Mouse (Mus musculus): Measurements from ENCODE around the gene Prtn3. TPM values are rescaled to one million over a fixed set of nuclear protein-coding genes. Genes with fewer than 3 reads are reported as not detected.

Prtn3 gene
- total RNA-seq, 1 experiment = 1.3 TPM

GRCm38 (mm10) chr10:79862049-79862788 lies 12.1 kb upstream of the Prtn3 start:
- Histone ChIP-seq H3K4me1 (ENCODE audit: control insufficient read depth in 2 of 2, insufficient read depth in 2 of 2, low read length in 2 of 2, poor library complexity in 1 of 2) (peaks cover 0 to 29% of the 10 kb centered on the region in 2 experiments; a peak in 1 of 4 replicates), H3K27ac (ENCODE audit: insufficient read depth, low read depth, low read length, poor library complexity, severe bottlenecking) (no peak overlapping the region), H3K9me3 (ENCODE audit: control insufficient read depth, insufficient read depth, low read depth, low read length) (no peaks in the 10 kb centered on the region), H3K9ac (ENCODE audit: insufficient read depth, low read depth, low read length, poor library complexity, severe bottlenecking) (no peak overlapping the region), H3K36me3 (ENCODE audit: control insufficient read depth, insufficient read depth, low read length, poor library complexity, severe bottlenecking) (peaks cover 63% of the 10 kb centered on the region), H3K4me3 (ENCODE audit: insufficient read depth in 1 of 2, low read depth in 1 of 2, low read length in 2 of 2, poor library complexity in 1 of 2, severe bottlenecking in 1 of 2) (no peak overlapping the region)
- TF ChIP-seq ZNF384 (IDR thresholded peaks at IDR 0.05; ENCODE audit: low read depth, low read length) (no peak), MAFK (IDR thresholded peaks at IDR 0.05; ENCODE audit: insufficient read depth, low read depth, low read length) (no peak), ZC3H11A (IDR thresholded peaks at IDR 0.05; ENCODE audit: borderline replicate concordance, low read depth, low read length) (no peak), HCFC1 (IDR thresholded peaks at IDR 0.05; ENCODE audit: borderline replicate concordance, insufficient read depth, low read length) (no peak), CHD2 (IDR thresholded peaks at IDR 0.05; ENCODE audit: low read depth, low read length) (no peak)
- in situ Hi-C loops (cut with MboI; ENCODE audit: low sequenced_read_pairs in 2 of 2, unreplicated experiment in 2 of 2) = no loop called here
- no peak for DNase-seq (ENCODE audit: low read depth, low spot score)

- no peaks in the 10 kb centered on the region for H3K9me3 ChIP-seq (ENCODE audit: control insufficient read depth, insufficient read depth, low read depth, low read length)
- H3K36me3 ChIP-seq (ENCODE audit: control insufficient read depth, insufficient read depth, low read length, poor library complexity, severe bottlenecking) = peaks cover 56% of the 10 kb centered on the region
- H3K4me3 ChIP-seq (ENCODE audit: insufficient read depth in 1 of 2, low read depth in 1 of 2, low read length in 2 of 2, poor library complexity in 1 of 2, severe bottlenecking in 1 of 2) = no peak overlapping the region
- H3K9ac ChIP-seq (ENCODE audit: insufficient read depth, low read depth, low read length, poor library complexity, severe bottlenecking) = no peak overlapping the region
- no peak overlapping the region for H3K27ac ChIP-seq (ENCODE audit: insufficient read depth, low read depth, low read length, poor library complexity, severe bottlenecking)
- peaks cover 0 to 23% of the 10 kb centered on the region in 2 experiments; a peak in 1 of 4 replicates for H3K4me1 ChIP-seq (ENCODE audit: control insufficient read depth in 2 of 2, insufficient read depth in 2 of 2, low read length in 2 of 2, poor library complexity in 1 of 2)
- in situ Hi-C loops (cut with MboI; ENCODE audit: low sequenced_read_pairs in 2 of 2, unreplicated experiment in 2 of 2) = no loop called here
- TF ChIP-seq MAFK (IDR thresholded peaks at IDR 0.05; ENCODE audit: insufficient read depth, low read depth, low read length) (no peak), ZC3H11A (IDR thresholded peaks at IDR 0.05; ENCODE audit: borderline replicate concordance, low read depth, low read length) (no peak)
- no peak for DNase-seq (ENCODE audit: low read depth, low spot score)
Measured at GRCm38 (mm10) chr10:79862925-79863324, 11.4 kb upstream of the Prtn3 start.

GRCm38 (mm10) chr10:79864351-79865188 lies 9.7 kb upstream of the Prtn3 start:
- peaks cover 0 to 20% of the 10 kb centered on the region in 2 experiments; a peak in 1 of 4 replicates for H3K4me1 ChIP-seq (ENCODE audit: control insufficient read depth in 2 of 2, insufficient read depth in 2 of 2, low read length in 2 of 2, poor library complexity in 1 of 2)
- peaks cover 39% of the 10 kb centered on the region for H3K36me3 ChIP-seq (ENCODE audit: control insufficient read depth, insufficient read depth, low read length, poor library complexity, severe bottlenecking)
- H3K4me3 ChIP-seq (ENCODE audit: insufficient read depth in 1 of 2, low read depth in 1 of 2, low read length in 2 of 2, poor library complexity in 1 of 2, severe bottlenecking in 1 of 2) = no peak overlapping the region
- in situ Hi-C loops (cut with MboI; ENCODE audit: low sequenced_read_pairs in 2 of 2, unreplicated experiment in 2 of 2) = no loop called here
- no peak for DNase-seq (ENCODE audit: low read depth, low spot score)
- H3K9me3 ChIP-seq (ENCODE audit: control insufficient read depth, insufficient read depth, low read depth, low read length) = no peaks in the 10 kb centered on the region
- no peak overlapping the region for H3K27ac ChIP-seq (ENCODE audit: insufficient read depth, low read depth, low read length, poor library complexity, severe bottlenecking)
- H3K9ac ChIP-seq (ENCODE audit: insufficient read depth, low read depth, low read length, poor library complexity, severe bottlenecking) = no peak overlapping the region
- TF ChIP-seq MAFK (IDR thresholded peaks at IDR 0.05; ENCODE audit: insufficient read depth, low read depth, low read length) = no peak
- no peak for TF ChIP-seq ZC3H11A (IDR thresholded peaks at IDR 0.05; ENCODE audit: borderline replicate concordance, low read depth, low read length)
- TF ChIP-seq ZNF384 (IDR thresholded peaks at IDR 0.05; ENCODE audit: low read depth, low read length) = no peak
- no peak for TF ChIP-seq HCFC1 (IDR thresholded peaks at IDR 0.05; ENCODE audit: borderline replicate concordance, insufficient read depth, low read length)
- TF ChIP-seq CHD2 (IDR thresholded peaks at IDR 0.05; ENCODE audit: low read depth, low read length) = no peak; the same call in 1 of the 2 replicates

GRCm38 (mm10) chr10:79865189-79865601 lies 9.1 kb upstream of the Prtn3 start:
- Histone ChIP-seq H3K27ac (ENCODE audit: insufficient read depth, low read depth, low read length, poor library complexity, severe bottlenecking) (no peak overlapping the region), H3K9me3 (ENCODE audit: control insufficient read depth, insufficient read depth, low read depth, low read length) (no peaks in the 10 kb centered on the region), H3K4me3 (ENCODE audit: insufficient read depth in 1 of 2, low read depth in 1 of 2, low read length in 2 of 2, poor library complexity in 1 of 2, severe bottlenecking in 1 of 2) (no peak overlapping the region), H3K36me3 (ENCODE audit: control insufficient read depth, insufficient read depth, low read length, poor library complexity, severe bottlenecking) (peaks cover 33% of the 10 kb centered on the region), H3K9ac (ENCODE audit: insufficient read depth, low read depth, low read length, poor library complexity, severe bottlenecking) (no peak overlapping the region), H3K4me1 (ENCODE audit: control insufficient read depth in 2 of 2, insufficient read depth in 2 of 2, low read length in 2 of 2, poor library complexity in 1 of 2) (peaks cover 0 to 15% of the 10 kb centered on the region in 2 experiments; a peak in 1 of 4 replicates)
- DNase-seq (ENCODE audit: low read depth, low spot score) = no peak
- no peak for TF ChIP-seq ZNF384 (IDR thresholded peaks at IDR 0.05; ENCODE audit: low read depth, low read length)
- TF ChIP-seq CHD2 (IDR thresholded peaks at IDR 0.05; ENCODE audit: low read depth, low read length) = 0 out of 2 replicates have a peak, but pooled peaks have one; percentile 2
- in situ Hi-C loops (cut with MboI; ENCODE audit: low sequenced_read_pairs in 2 of 2, unreplicated experiment in 2 of 2) = no loop called here

Measured in ES-E14 (cell line).